Mouse (Mus musculus): Measurements from ENCODE around the gene Slc35b1.

The Slc35b1 gene

GRCm38 (mm10) chr11:95365596-95365995, 18.9 kb upstream of the Slc35b1 start:
- no peak for DNase-seq (ENCODE audit: low spot score in 2 of 2)

DNA sequence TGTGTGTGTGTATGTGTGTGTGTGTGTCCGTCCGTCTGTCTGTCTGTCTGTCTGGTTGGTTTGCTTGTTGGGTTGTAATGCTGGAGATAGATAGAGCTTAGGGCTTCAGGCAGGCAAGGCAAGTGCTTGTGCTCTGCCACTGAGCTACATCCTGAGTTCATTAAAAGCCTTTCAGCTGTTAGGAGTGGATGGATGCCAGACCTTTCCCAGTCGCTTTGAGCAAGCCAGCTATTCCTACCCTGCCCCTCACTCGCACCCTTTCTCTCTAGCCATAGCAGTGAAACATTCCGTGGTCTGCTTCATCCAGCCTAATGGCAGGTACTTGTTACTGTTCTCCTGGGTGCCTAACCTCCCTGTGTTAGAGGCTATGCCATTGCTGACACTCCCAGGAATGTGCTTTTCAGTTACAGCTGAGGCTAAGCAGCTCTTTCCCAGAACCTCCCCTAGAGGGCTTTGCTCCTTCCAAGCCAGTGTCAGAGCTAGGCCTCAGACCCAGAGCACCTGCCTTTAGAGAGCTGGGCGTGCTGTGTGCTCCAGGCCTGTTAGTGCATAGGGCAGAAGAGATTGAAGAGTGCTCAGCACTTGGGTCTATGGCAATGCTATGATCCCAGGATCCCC, 18.1 kb upstream of the Slc35b1 start:
- DNase-seq (ENCODE audit: low spot score in 2 of 2): no peak

DNA sequence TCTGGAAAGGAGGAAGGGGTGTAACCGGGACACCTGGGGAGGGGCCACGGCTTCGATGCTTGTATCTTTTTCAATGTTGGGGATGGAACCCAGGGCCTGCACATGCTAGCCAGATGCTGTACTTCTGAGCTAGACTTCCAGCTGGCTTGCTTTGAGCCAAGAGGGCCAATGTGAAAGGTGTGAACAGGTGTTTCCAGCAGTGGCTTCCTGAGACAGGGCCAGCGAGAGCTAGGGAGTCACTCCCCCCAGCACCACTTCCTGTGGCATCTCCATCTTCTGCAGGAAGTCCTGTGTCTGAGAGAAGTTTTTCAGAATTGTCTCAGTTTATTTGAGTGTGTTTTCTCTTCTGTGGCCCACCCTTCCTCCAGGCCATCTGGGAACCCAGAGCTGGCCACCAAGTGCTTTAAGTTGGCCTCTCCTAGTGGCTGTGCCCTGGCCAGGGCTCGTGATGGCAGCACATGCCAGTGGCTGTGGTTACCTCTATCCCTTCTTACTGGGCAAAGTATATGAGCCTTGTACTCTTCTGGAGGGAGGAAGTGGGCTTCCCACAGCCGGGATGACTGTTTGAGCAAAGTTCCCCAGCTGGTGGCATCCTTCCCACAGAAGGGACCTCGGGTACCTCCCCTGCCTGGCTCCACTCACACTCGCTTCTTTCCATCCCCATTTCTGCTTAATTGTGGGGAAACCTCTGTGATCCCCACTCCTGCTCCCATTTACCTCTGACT, 17.3 kb upstream of the Slc35b1 start:
- DNase-seq (ENCODE audit: low spot score in 2 of 2): no peak

GRCm38 (mm10) chr11:95368231-95368823, 16.2 kb upstream of the Slc35b1 start:
- no peak for DNase-seq (ENCODE audit: low spot score in 2 of 2)

DNA sequence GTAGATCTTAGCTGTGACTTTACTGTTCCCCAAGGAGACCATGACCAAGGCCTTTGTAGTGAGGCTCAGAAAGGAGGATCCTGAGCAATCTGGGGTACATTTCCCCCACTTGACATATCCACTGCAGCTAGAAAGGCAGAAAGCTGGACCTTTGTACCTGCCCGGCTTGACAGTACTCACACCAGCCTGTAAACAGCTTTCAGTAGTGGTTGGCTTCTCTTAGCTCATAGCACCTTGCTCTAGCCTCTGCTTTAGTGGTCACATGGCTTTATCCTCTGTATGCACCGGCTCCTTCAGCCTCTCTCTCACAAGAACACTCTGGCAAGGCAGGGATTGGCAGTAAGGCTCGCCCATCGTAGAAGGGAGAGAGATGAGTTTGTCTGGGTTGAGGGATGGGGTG, 15.6 kb upstream of the Slc35b1 start:
- no peak for DNase-seq (ENCODE audit: low spot score in 2 of 2)

DNA sequence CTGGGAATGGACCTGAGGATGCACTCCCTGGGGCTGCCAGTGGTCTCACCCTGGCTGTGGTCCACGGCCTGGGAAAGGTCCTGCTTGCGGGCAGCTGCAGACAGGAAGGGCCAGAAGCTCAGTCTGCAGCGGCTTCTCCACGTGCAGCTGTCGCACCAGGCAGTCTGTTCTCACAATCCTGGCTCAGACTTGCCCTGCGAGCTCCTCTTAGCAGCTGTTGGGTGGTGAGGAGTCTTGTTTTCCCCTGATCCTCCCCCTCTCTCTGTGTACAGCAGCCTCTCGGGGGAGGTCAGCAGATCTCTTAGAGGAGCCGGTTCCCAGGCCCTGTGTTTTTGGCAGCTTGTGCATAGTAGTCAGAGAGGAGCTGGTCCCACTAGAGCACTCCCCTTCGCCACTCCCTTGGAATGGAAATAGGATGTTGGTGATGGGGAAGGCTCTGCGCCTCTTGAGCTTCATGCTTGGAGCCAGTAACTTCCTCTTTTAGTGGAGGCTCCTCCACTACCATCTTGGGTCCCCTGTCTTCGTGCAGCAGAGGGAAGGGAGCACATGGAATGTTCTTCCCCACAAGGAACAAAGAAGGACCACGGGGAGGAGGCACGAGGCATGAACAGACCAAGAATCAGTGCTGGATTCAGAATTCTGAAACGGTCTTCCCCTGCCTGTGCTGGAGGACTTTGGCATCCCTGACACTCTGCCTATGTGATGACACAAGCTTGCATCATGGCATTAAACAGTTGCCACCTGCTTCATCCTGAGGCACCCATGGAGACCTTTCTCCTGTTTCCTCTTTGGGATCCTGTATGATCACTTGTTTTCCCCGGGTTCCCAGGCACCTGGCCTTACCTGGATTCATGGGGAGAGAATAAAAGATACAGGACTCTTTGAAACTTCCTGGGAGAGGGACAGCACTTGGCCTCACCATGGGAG, 14.3 kb upstream of the Slc35b1 start:
- DNase-seq (ENCODE audit: low spot score in 2 of 2): no peak

DNA sequence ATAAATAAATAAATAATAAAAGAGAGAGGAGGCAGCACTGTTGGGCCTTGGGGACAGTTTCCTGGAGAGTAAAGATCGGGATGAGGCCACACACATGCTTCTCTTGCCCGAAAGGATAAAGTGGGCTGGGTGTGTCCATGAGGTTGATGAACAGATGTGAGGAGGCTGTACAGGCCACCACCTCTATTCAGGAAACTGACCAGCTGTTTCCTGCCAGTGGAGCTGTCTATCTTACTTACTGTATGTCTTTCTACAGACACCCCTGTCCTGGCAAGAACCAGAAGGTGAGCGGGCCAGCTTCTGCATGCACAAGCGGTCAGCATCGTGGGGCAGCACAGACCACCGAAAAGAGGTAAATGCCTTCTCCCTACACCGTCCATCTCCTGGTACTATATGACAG, 13.3 kb upstream of the Slc35b1 start:
- DNase-seq (ENCODE audit: low spot score in 2 of 2): no peak

DNA sequence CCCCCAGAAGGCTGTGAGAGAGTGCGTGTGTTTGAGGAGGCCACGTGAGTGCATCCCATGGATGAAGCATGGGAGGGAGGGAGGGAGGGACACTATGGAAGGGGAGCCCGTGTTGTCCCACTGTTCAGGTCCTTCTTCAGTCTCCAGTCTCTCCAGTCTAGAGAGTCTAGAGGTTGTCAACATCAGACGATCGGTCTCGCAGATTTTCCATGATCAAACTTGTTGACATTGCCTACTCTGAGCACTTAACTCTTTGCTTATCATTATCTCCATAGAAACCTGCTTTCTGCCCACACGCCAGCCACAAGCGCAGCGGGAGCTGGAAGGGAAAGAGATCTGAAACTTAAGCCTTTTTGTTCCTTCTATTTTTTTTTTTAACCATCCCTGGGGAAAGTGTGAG, 5.6 kb upstream of the Slc35b1 start:
- DNase-seq (ENCODE audit: low spot score in 2 of 2): no peak

- DNase-seq (ENCODE audit: low spot score in 2 of 2): no peak
Measured at GRCm38 (mm10) chr11:95379552-95379951, 4.9 kb upstream of the Slc35b1 start.

- DNase-seq (ENCODE audit: low spot score in 2 of 2): no peak
Measured at GRCm38 (mm10) chr11:95380711-95381110, 3.8 kb upstream of the Slc35b1 start.

DNA sequence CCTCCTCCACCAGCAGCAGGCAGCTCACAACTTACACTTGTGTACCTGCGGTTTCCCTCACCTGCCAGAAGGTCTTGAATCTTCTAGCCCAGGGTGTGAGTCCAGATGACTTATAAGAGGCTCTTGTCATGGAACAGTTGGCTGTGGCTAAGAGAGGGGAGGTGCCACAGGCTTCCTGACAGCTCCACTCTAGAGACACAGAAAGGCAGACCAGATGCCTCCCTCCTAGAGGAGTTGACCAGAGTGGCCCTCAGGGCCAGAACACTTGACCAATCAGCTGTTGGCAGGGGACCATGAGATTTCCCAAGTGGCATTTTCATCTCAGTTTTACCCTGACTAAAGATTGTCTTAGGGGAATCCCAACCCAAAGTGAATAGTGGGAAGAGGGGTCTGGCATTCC, 3.3 kb upstream of the Slc35b1 start:
- no peak for DNase-seq (ENCODE audit: low spot score in 2 of 2)

DNA sequence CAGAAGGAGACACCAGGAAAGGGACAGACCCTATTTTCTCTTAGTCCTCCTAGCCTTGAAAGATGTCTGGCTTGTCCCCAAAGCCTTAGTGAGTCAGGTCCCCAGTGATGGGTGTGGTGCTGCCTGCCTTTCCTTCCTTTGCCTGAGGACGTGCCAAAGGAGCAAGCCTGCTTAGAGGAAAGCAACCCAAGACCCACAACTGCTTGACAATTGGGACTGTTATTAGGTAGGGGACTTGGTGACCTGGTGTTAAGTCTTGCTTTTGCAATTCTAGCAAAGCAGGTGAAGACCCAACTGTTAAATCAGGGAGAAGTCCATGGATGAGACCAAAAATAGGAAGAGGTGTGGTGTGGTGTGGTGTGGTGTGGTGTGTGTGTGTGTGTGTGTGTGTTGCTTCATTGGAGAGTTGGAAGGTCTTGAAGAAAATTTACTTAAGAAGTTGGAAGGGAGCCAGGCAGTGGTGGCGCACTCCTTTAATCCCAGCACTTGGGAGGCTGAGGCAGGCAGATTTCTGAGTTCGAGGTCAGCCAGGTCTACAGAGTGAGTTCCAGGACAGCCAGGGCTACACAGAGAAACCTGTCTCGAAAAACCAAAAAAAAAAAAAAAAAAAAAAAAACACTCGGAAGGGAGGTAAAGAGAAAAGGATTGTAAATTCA, 1.0 kb upstream of the Slc35b1 start:
- no peak for DNase-seq (ENCODE audit: low spot score in 2 of 2)

- DNase-seq (ENCODE audit: low spot score in 2 of 2): no peak
Measured at GRCm38 (mm10) chr11:95384004-95384318, 531 bp upstream of the Slc35b1 start.

DNA sequence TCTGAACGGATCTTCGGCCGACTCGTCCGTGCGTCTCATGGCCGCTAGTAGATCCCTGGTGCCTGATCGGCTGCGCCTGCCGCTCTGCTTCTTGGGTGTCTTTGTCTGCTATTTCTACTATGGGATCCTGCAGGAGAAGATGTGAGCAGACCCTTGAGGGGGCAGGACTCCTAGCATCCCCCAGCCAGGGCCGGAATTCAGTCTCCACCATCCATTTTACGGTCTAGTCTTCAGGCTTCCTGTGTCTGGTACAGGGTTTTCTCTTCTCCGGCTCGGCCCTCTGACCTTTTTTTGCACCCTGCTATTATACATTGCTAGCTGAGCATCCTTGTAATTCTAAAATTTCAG, 455 bp downstream of the Slc35b1 start:
- no peak for DNase-seq (ENCODE audit: low spot score in 2 of 2)

GRCm38 (mm10) chr11:95387354-95387753, 2.9 kb downstream of the Slc35b1 start:
- DNase-seq (ENCODE audit: low spot score in 2 of 2): no peak

GRCm38 (mm10) chr11:95389006-95389405, 4.5 kb downstream of the Slc35b1 start:
- DNase-seq (ENCODE audit: low spot score in 2 of 2): no peak

GRCm38 (mm10) chr11:95390420-95390819, 5.9 kb downstream of the Slc35b1 start:
- no peak for DNase-seq (ENCODE audit: low spot score in 2 of 2)

GRCm38 (mm10) chr11:95391201-95391600, 6.7 kb downstream of the Slc35b1 start:
- DNase-seq (ENCODE audit: low spot score in 2 of 2): no peak

GRCm38 (mm10) chr11:95391743-95392142, 7.3 kb downstream of the Slc35b1 start:
- no peak for DNase-seq (ENCODE audit: low spot score in 2 of 2)

DNA sequence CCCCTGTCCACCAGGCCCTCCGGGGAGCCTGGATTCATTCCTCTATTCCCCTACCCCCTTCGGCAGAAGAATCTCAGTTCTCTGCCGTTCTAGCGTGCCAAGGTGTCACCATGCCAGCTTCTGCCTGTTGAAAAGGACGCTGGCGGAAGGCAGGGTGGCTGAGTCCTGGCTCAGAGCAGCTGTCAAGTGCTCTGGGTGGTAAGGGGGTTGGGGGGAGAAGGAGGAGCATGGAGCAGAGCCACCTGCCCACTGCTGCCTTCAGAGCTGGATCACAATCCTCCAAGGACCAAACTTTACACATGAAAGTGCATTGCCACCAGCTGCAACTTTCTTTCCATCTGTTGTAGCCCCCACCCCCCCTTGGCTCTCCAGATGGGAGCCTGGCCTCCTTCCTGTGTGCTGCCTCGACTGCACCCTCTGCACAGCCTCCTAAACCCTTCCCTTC, 7.8 kb downstream of the Slc35b1 start:
- no peak for DNase-seq (ENCODE audit: low spot score in 2 of 2)

DNA sequence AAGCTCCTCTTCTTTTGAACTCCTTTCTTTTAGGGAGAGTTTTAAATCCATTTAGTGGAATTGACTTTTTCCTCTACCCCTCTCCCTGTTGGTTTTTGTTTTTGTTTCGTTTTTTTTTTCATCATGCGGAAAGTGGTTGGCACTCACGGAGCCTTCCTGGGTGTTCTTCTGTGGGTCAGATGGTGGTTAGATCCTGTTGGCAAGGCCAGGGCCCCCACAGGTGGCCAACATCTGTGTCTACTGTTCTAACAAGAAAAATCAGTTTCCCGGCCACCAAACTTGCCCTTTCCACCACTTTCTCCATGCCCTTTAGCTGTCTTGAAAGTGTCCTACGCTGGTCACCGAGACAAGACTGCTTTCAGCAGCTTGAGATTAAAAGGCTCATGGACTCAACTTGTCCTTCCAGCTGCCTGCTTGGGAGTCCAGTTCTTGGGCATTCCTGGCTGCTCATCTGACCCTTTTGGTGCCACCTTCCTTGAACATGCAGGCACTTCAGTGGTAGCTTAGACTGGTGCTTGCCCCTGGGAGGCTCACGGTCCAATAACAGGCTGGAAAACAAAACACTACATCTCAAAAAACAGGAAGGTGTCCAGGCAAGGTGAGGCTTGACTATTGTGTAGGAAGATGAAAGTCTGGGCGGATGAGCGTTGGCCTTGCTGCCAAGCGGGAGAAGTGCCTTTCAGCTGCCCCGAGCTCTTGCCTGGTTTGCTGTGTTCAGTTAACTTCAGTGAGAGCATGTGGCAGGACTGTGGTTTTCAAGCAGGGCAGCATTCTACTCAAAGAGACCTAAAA, 8.4 kb downstream of the Slc35b1 start:
- DNase-seq (ENCODE audit: low spot score in 2 of 2): no peak
